Mouse (Mus musculus): ENCODE measurements at regions not wholly inside any gene's neighbourhood (a gene's known extent, or its start where the extent isn't known, plus 50 kb on each side); places are given as distances from the start of the nearest gene placed in this dataset.

- TF ChIP-seq CHD2 (IDR thresholded peaks at IDR 0.05; ENCODE audit: low read depth, low read length): no peak
- no peak for TF ChIP-seq HCFC1 (IDR thresholded peaks at IDR 0.05; ENCODE audit: borderline replicate concordance, insufficient read depth, low read length)
- TF ChIP-seq ZNF384 (IDR thresholded peaks at IDR 0.05; ENCODE audit: low read depth, low read length): no peak
- TF ChIP-seq ZC3H11A (IDR thresholded peaks at IDR 0.05; ENCODE audit: borderline replicate concordance, low read depth, low read length): no peak
These were observed 168.8 kb downstream of the Bcl2l11 start for GRCm38 (mm10) chr2:128294610-128295009.
